Mouse (Mus musculus) embryonic facial prominence, embryonic 15.5 days (tissue): ENCODE measurements around the gene Ccz1. TPM values are rescaled to one million over a fixed set of nuclear protein-coding genes. Genes with fewer than 3 reads are reported as not detected.

Experiments used
- polyA plus RNA-seq: library from polyadenylated mRNA; unstranded; fragments of >200 nt; fragmentation: Nextera tagmentation; extraction: Ambion mirVana; gene quantifications from 2 replicates; pipeline ENCODE4 v1.2.1, GENCODE M21; 2015

Ccz1 gene
- polyA plus RNA-seq, 1 experiment from 2014 or later: 73.1 TPM

Other genes with a start within 250 kb of the Ccz1 start
- gene Eif2ak1, start 197.1 kb downstream of the Ccz1 start, polyA plus RNA-seq: 37.2 and 38.7 TPM in 2 replicates
- gene Ankrd61, start 117.2 kb downstream of the Ccz1 start, polyA plus RNA-seq: 0.30 and 0.33 TPM in 2 replicates
- gene Aimp2, start 105.0 kb downstream of the Ccz1 start, polyA plus RNA-seq: 85.4 and 91.4 TPM in 2 replicates
- gene Pms2, start 104.9 kb downstream of the Ccz1 start, polyA plus RNA-seq: 24.5 and 27.1 TPM in 2 replicates
- 0.59 and 0.89 TPM in 2 replicates for gene Gm42421, start 86.7 kb downstream of the Ccz1 start, polyA plus RNA-seq
- gene Rsph10b, start 81.8 kb downstream of the Ccz1 start, polyA plus RNA-seq: 2.3 and 6.7 TPM in 2 replicates
- gene Ocm, start 11.8 kb upstream of the Ccz1 start, polyA plus RNA-seq: 1.5 and 2.2 TPM in 2 replicates
- gene Lmtk2, start 85.6 kb upstream of the Ccz1 start, polyA plus RNA-seq: 4.5 TPM in 2 replicates
- 0.74 and 0.79 TPM in 2 replicates for gene Bhlha15, start 175.4 kb upstream of the Ccz1 start, polyA plus RNA-seq
- 25.9 and 26.1 TPM in 2 replicates for gene Tecpr1, start 208.7 kb upstream of the Ccz1 start, polyA plus RNA-seq
- gene Bri3, start 229.6 kb upstream of the Ccz1 start, polyA plus RNA-seq: 112 and 118 TPM in 2 replicates